Mouse (Mus musculus) CH12.LX (cell line): ENCODE data around the gene Kif17. TPM values are rescaled to one million over a fixed set of nuclear protein-coding genes. Genes with fewer than 3 reads are reported as not detected.

Experiments
- DNase-seq: peaks from one replicate; pipeline ENCODE4 v3.0.0-alpha.2; 2013; ENCODE audit errors: extremely low read depth
- H3K27ac ChIP-seq: 2 replicates; pipeline ENCODE4 v1.5.1; 2012; ENCODE audit warnings: low read depth, mild to moderate bottlenecking, control low read depth, moderate library complexity; ENCODE audit not compliant: insufficient read depth
- H3K27me3 ChIP-seq: replicated peaks from 2 replicates; pipeline ENCODE3; 2012; ENCODE audit warnings: inconsistent platforms
- H3K36me3 ChIP-seq, 2 experiments: replicated peaks in 1 of 2; 2 replicates each; pipeline versions ENCODE3 to v1.6.1; 2012; ENCODE audit warnings: inconsistent platforms in 1 of 2, low read length in 1 of 2, mild to moderate bottlenecking in 1 of 2, mixed read lengths in 1 of 2, moderate library complexity in 1 of 2; ENCODE audit not compliant: control insufficient read depth in 1 of 2, insufficient read depth in 1 of 2
- H3K4me1 ChIP-seq, 2 experiments: 2 replicates each; pipeline ENCODE4 v1.6.1; 2012; ENCODE audit warnings: inconsistent platforms in 1 of 2, moderate library complexity in 1 of 2; ENCODE audit not compliant: insufficient read depth in 2 of 2, control insufficient read depth in 1 of 2
- H3K4me2 ChIP-seq: 2 replicates; pipeline ENCODE4 v1.6.1; 2012; ENCODE audit warnings: low read depth, mild to moderate bottlenecking, control low read depth; ENCODE audit not compliant: poor library complexity, insufficient read depth, severe bottlenecking
- H3K4me3 ChIP-seq, 3 experiments: fragments of 150-350 bp in 1 of 3; sonication (generic) in 1 of 3; replicated peaks in 1 of 3; 2 replicates each; pipeline versions ENCODE3 to v1.5.1; 2011 to 2012; ENCODE audit warnings: low read depth in 2 of 3, low read length in 2 of 3, mild to moderate bottlenecking in 2 of 3, moderate library complexity in 2 of 3, control low read depth in 1 of 3, improper control_type of control experiment in 1 of 3, inconsistent platforms in 1 of 3, mixed read lengths in 1 of 3; ENCODE audit not compliant: poor library complexity in 1 of 3
- H3K79me2 ChIP-seq: replicated peaks from 2 replicates; pipeline ENCODE4 v1.6.1; 2012; ENCODE audit warnings: mild to moderate bottlenecking, moderate library complexity; ENCODE audit not compliant: control insufficient read depth, poor library complexity, insufficient read depth, severe bottlenecking; ENCODE audit errors: extremely low read depth
- H3K9ac ChIP-seq: 2 replicates; pipeline ENCODE4 v1.6.1; 2012; ENCODE audit warnings: low read depth, mild to moderate bottlenecking, control low read depth, moderate library complexity; ENCODE audit not compliant: insufficient read depth
- H3K9me3 ChIP-seq: replicated peaks from 2 replicates; pipeline ENCODE3; 2012; ENCODE audit warnings: low read length, inconsistent platforms, mixed read lengths
- BHLHE40 ChIP-seq: IDR thresholded peaks from 2 replicates; pipeline ENCODE4 v1.6.1; 2011; ENCODE audit warnings: mild to moderate bottlenecking, low read depth, low read length, improper control_type of control experiment
- CHD1 ChIP-seq: IDR thresholded peaks from 2 replicates; pipeline ENCODE4 v1.6.1; 2012; ENCODE audit warnings: low read depth, low read length, improper control_type of control experiment, inconsistent platforms
- CHD2 ChIP-seq: IDR thresholded peaks from 2 replicates; pipeline ENCODE4 v1.6.1; 2011; ENCODE audit warnings: low read length, improper control_type of control experiment
- CTCF ChIP-seq, 2 experiments: IDR thresholded peaks in 1 of 2; conservative IDR thresholded peaks in 1 of 2; 2 replicates each; pipeline ENCODE4 v1.5.1; 2011 to 2012; ENCODE audit warnings: low read depth in 2 of 2, low read length in 2 of 2, improper control_type of control experiment in 1 of 2, inconsistent platforms in 1 of 2, mild to moderate bottlenecking in 1 of 2, moderate library complexity in 1 of 2
- E2F4 ChIP-seq: IDR thresholded peaks from 2 replicates; pipeline ENCODE4 v1.6.1; 2011; ENCODE audit warnings: low read depth, low read length, improper control_type of control experiment; ENCODE audit not compliant: insufficient replicate concordance
- ELF1 ChIP-seq: IDR thresholded peaks from 2 replicates; pipeline ENCODE4 v1.6.1; 2014; ENCODE audit warnings: low read depth, mild to moderate bottlenecking, inconsistent platforms, low read length, improper control_type of control experiment
- EP300 ChIP-seq: IDR thresholded peaks from 2 replicates; pipeline ENCODE4 v1.6.1; 2011; ENCODE audit warnings: low read length, improper control_type of control experiment
- ETS1 ChIP-seq: conservative IDR thresholded peaks from 2 replicates; pipeline ENCODE4 v1.6.1; 2012; ENCODE audit warnings: low read depth, mild to moderate bottlenecking, inconsistent platforms, low read length, improper control_type of control experiment, moderate library complexity
- GABPA ChIP-seq: IDR thresholded peaks from 2 replicates; pipeline ENCODE4 v1.6.1; 2012; ENCODE audit warnings: low read depth, low read length, improper control_type of control experiment, inconsistent platforms; ENCODE audit not compliant: insufficient replicate concordance
- HCFC1 ChIP-seq: IDR thresholded peaks from 2 replicates; pipeline ENCODE4 v1.6.1; 2012; ENCODE audit warnings: low read depth, mild to moderate bottlenecking, inconsistent platforms, low read length, improper control_type of control experiment
- IRF4 ChIP-seq: IDR thresholded peaks from 2 replicates; pipeline ENCODE4 v1.6.1; 2014; ENCODE audit warnings: low read depth, mild to moderate bottlenecking, inconsistent platforms, low read length, improper control_type of control experiment
- JUN ChIP-seq: IDR thresholded peaks from 2 replicates; pipeline ENCODE4 v1.6.1; 2011; ENCODE audit warnings: low read depth, mild to moderate bottlenecking, low read length, improper control_type of control experiment, moderate library complexity; ENCODE audit not compliant: insufficient read depth
- JUND ChIP-seq: conservative IDR thresholded peaks from 2 replicates; pipeline ENCODE4 v1.6.1; 2011; ENCODE audit warnings: low read depth, low read length, improper control_type of control experiment
- KAT2A ChIP-seq: IDR thresholded peaks from 2 replicates; pipeline ENCODE4 v1.6.1; 2012; ENCODE audit warnings: low read length, improper control_type of control experiment, inconsistent platforms; ENCODE audit not compliant: insufficient replicate concordance
- MAFK ChIP-seq: IDR thresholded peaks from 2 replicates; pipeline ENCODE4 v1.6.1; 2011; ENCODE audit warnings: low read length, improper control_type of control experiment; ENCODE audit not compliant: insufficient replicate concordance
- MAX ChIP-seq: IDR thresholded peaks from 2 replicates; pipeline ENCODE4 v1.6.1; 2011; ENCODE audit warnings: low read length, improper control_type of control experiment
- MAZ ChIP-seq: IDR thresholded peaks from 2 replicates; pipeline ENCODE4 v1.6.1; 2012; ENCODE audit warnings: low read depth, mild to moderate bottlenecking, inconsistent platforms, low read length, improper control_type of control experiment, moderate library complexity
- MEF2A ChIP-seq: IDR thresholded peaks from 2 replicates; pipeline ENCODE4 v1.6.1; 2014; ENCODE audit warnings: low read depth, mild to moderate bottlenecking, inconsistent platforms, low read length, improper control_type of control experiment, borderline replicate concordance
- MXI1 ChIP-seq: IDR thresholded peaks from 2 replicates; pipeline ENCODE4 v1.6.1; 2011; ENCODE audit warnings: mild to moderate bottlenecking, low read depth, low read length, improper control_type of control experiment
- MYC ChIP-seq: IDR thresholded peaks from 2 replicates; pipeline ENCODE4 v1.6.1; 2011; ENCODE audit warnings: low read depth, mild to moderate bottlenecking, improper control_type of control experiment, low read length
- NELFE ChIP-seq: IDR thresholded peaks from 2 replicates; pipeline ENCODE4 v1.6.1; 2011; ENCODE audit warnings: low read depth, low read length, improper control_type of control experiment
- NRF1 ChIP-seq: IDR thresholded peaks from 2 replicates; pipeline ENCODE4 v1.6.1; 2014; ENCODE audit warnings: low read depth, mild to moderate bottlenecking, inconsistent platforms, low read length, improper control_type of control experiment, moderate library complexity
- PAX5 ChIP-seq: IDR thresholded peaks from 2 replicates; pipeline ENCODE4 v1.6.1; 2012; ENCODE audit warnings: low read length, inconsistent platforms, mixed read lengths
- POLR2A ChIP-seq: IDR thresholded peaks from 2 replicates; pipeline ENCODE4 v1.6.1; 2011; ENCODE audit warnings: low read depth, mild to moderate bottlenecking, improper control_type of control experiment, low read length
- POLR2AphosphoS2 ChIP-seq: IDR thresholded peaks from 2 replicates; pipeline ENCODE4 v1.6.1; 2011; ENCODE audit warnings: low read depth, low read length, improper control_type of control experiment
- RAD21 ChIP-seq: IDR thresholded peaks from 2 replicates; pipeline ENCODE4 v1.6.1; 2011; ENCODE audit warnings: low read depth, mild to moderate bottlenecking, low read length, improper control_type of control experiment, moderate library complexity
- RCOR1 ChIP-seq: conservative IDR thresholded peaks from 2 replicates; pipeline ENCODE4 v1.6.1; 2012; ENCODE audit warnings: low read depth, mild to moderate bottlenecking, inconsistent platforms, low read length, improper control_type of control experiment
- SIN3A ChIP-seq: IDR thresholded peaks from 2 replicates; pipeline ENCODE4 v1.6.1; 2012; ENCODE audit warnings: low read length, improper control_type of control experiment, inconsistent platforms
- SMC3 ChIP-seq: IDR thresholded peaks from 2 replicates; pipeline ENCODE4 v1.6.1; 2011; ENCODE audit warnings: low read depth, low read length, improper control_type of control experiment
- TBP ChIP-seq: conservative IDR thresholded peaks from 2 replicates; pipeline ENCODE4 v1.6.1; 2011; ENCODE audit warnings: low read depth, low read length, improper control_type of control experiment
- TCF12 ChIP-seq: IDR thresholded peaks from 2 replicates; pipeline ENCODE4 v1.6.1; 2014; ENCODE audit warnings: low read depth, mild to moderate bottlenecking, inconsistent platforms, low read length, improper control_type of control experiment
- UBTF ChIP-seq: IDR thresholded peaks from 2 replicates; pipeline ENCODE4 v1.6.1; 2012; ENCODE audit warnings: low read depth, mild to moderate bottlenecking, inconsistent platforms, low read length, improper control_type of control experiment, moderate library complexity
- USF1 ChIP-seq: IDR thresholded peaks from 2 replicates; pipeline ENCODE4 v1.6.1; 2014; ENCODE audit warnings: low read depth, mild to moderate bottlenecking, inconsistent platforms, low read length, improper control_type of control experiment
- USF2 ChIP-seq: conservative IDR thresholded peaks from 2 replicates; pipeline ENCODE4 v1.6.1; 2011; ENCODE audit warnings: low read depth, low read length, improper control_type of control experiment
- ZC3H11A ChIP-seq: IDR thresholded peaks from 2 replicates; pipeline ENCODE4 v1.6.1; 2012; ENCODE audit warnings: low read depth, mild to moderate bottlenecking, inconsistent platforms, low read length, improper control_type of control experiment
- ZKSCAN1 ChIP-seq: IDR thresholded peaks from 2 replicates; pipeline ENCODE4 v1.6.1; 2012; ENCODE audit warnings: low read depth, inconsistent platforms, low read length, improper control_type of control experiment, borderline replicate concordance
- ZMIZ1 ChIP-seq: IDR thresholded peaks from 2 replicates; pipeline ENCODE4 v1.6.1; 2012; ENCODE audit warnings: low read depth, mild to moderate bottlenecking, inconsistent platforms, low read length, improper control_type of control experiment
- ZNF384 ChIP-seq: IDR thresholded peaks from 2 replicates; pipeline ENCODE4 v1.6.1; 2012; ENCODE audit warnings: low read depth, low read length, improper control_type of control experiment, inconsistent platforms
- dilution Hi-C: fragments of 300-500 bp; cut with MboI; formaldehyde crosslinking; loops from 2 replicates; pipeline ENCODE4 v1.14.3; 2020; ENCODE audit warnings: low sequenced_read_pairs; ENCODE audit not compliant: extremely low pct_unique_long_range_greater_than_20kb, extremely low pct_ligation_motif_present
- in situ Hi-C: fragments of 300-500 bp; cut with MboI; formaldehyde crosslinking; loops from 3 replicates; pipeline ENCODE4 v1.14.3; 2019; ENCODE audit warnings: low sequenced_read_pairs, low pct_ligation_motif_present, low pct_unique_long_range_greater_than_20kb, mixed read lengths
- polyA plus RNA-seq: library from polyadenylated mRNA; unstranded; fragments of >175 nt; gene quantifications from 2 replicates; pipeline ENCODE4 v1.2.1, GENCODE M21; 2012; ENCODE audit warnings: low read depth; ENCODE audit not compliant: insufficient read length
- total RNA-seq, 2 experiments: library from RNA; depleted of rRNA; stranded (reverse); fragments of 300-350 nt in 1 of 2; fragments of >200 nt in 1 of 2; gene quantifications; 2 replicates each; pipeline ENCODE4 v1.2.3; 2012 to 2014

Gene Kif17
- total and polyA plus RNA-seq, 3 experiments: 0.17 to 1.5 (median 0.55) TPM

- TF ChIP-seq MAFK (no peak), CHD1 (no peak), CHD2 (peak; percentile 85), SMC3 (no peak), ZC3H11A (no peak), ELF1 (peak; percentile 86), ZKSCAN1 (no peak), CTCF (conservative IDR thresholded peaks at IDR 0.05 in 1 of 2, IDR thresholded peaks at IDR 0.05 in 1 of 2; ENCODE audit: low read depth in 2 of 2, low read length in 2 of 2) (no peak), KAT2A (peak; percentile 87; the same call in 1 of the 2 replicates), MXI1 (peak; percentile 80), BHLHE40 (peak; percentile 30; the same call in 1 of the 2 replicates), RCOR1 (peak; percentile 36; the same call in 1 of the 2 replicates), IRF4 (peak; percentile 76; the same call in 1 of the 2 replicates), JUN (no peak), ZNF384 (no peak), MYC (peak; percentile 76; the same call in 1 of the 2 replicates), E2F4 (0 out of 2 replicates have a peak, but pooled peaks have one; percentile 78), USF1 (no peak), MAZ (peak; percentile 87), TBP (no peak; the same call in 1 of the 2 replicates), TCF12 (peak; percentile 79), PAX5 (no peak), ETS1 (no peak), EP300 (no peak), POLR2A (peak; percentile 94), JUND (no peak), MEF2A (peak; percentile 73), ZMIZ1 (peak; percentile 69; the same call in 1 of the 2 replicates), POLR2AphosphoS2 (peak; percentile 63; the same call in 1 of the 2 replicates), UBTF (peak; percentile 70), NRF1 (peak; percentile 55), NELFE (peak; percentile 75), USF2 (no peak), SIN3A (peak; percentile 91), GABPA (no peak; the same call in 1 of the 2 replicates), MAX (peak; percentile 93), RAD21 (no peak), HCFC1 (peak; percentile 97)
- Histone ChIP-seq H3K4me3 (peak within 1 kb of the TSS; percentile 75 to 100 (median 94)), H3K79me2 (peaks cover 21% of the 10 kb centered on the region), H3K9ac (peak within 1 kb of the TSS; percentile 86), H3K27ac (0 out of 2 replicates have a peak within 1 kb of the TSS, but pooled peaks have one; percentile 18), H3K9me3 (peaks cover 5% of the 10 kb centered on the region), H3K36me3 (peaks cover 21 to 36% of the 10 kb centered on the region in 2 experiments), H3K27me3 (no peaks in the 10 kb centered on the region), H3K4me1 (peaks cover 4 to 35% of the 10 kb centered on the region in 2 experiments), H3K4me2 (peak within 1 kb of the TSS; percentile 81)
- dilution Hi-C loops: no loop called here
- DNase-seq: peak; percentile 99
- in situ Hi-C loops: loop anchor here (25.0 kb wide), 1 partner anchor 342 kb away; no protein-coding TSS in a partner anchor
Observed at GRCm38 (mm10) chr4:138304340-138305104, 54.3 kb downstream of the Kif17 start, which contains the start of gene Ddost. Gene Ddost (plus strand): TSS chr4:138304730.
